Mouse (Mus musculus): ENCODE measurements around the gene Adgra3.

DNA sequence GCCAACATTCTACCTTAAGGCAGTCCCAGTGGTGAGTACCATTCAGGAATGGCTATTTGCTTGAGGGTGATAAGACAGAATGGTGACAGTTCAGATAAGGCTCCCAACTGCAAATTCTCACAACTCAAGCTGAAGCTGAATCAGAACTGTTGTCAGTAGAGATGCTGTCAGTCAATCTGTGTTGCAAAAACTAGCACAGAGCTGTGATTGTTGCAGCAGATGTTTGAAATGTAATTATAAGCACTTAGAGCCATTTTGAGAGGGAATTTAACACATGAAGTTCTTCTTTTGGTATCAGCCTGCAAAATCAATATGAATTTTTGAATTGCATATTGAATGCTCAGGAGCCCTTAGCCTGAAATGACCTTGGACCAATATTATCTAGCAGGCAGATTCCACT is 15.4 kb upstream of the Adgra3 start:
- no peak for TF ChIP-seq CTCF (IDR thresholded peaks at IDR 0.05; ENCODE audit: low read depth)
- TF ChIP-seq EP300 (IDR thresholded peaks at IDR 0.05; ENCODE audit: low read depth), result no peak

Measured in heart, postnatal 0 days (tissue).